Mouse (Mus musculus) stomach, embryonic 16.5 days (tissue): ENCODE data around the gene Nrbf2. TPM values are rescaled to one million over a fixed set of nuclear protein-coding genes. Genes with fewer than 3 reads are reported as not detected.
A peak's percentile ranks its signal among the peaks of the same experiment; 100 is the strongest.

ENCODE experiments used
- ATAC-seq: fragments of 200-750 bp; cut with Nextera tagmentation; 2 replicates; pipeline ENCODE4 v1.8.0; 2017; ENCODE audit warnings: moderate number of reproducible peaks, moderate TSS enrichment; ENCODE audit not compliant: insufficient read depth, low FRiP score
- H3K27ac ChIP-seq: fragments of 300-500 bp; sonication (generic); 2 replicates; pipeline ENCODE4 v1.5.1; 2014; ENCODE audit warnings: low read length
- H3K27me3 ChIP-seq: fragments of 300-500 bp; sonication (generic); 2 replicates; pipeline ENCODE4 v1.6.1; 2014; ENCODE audit warnings: low read length, control low read depth, mixed read lengths; ENCODE audit not compliant: control insufficient read depth, insufficient read depth
- H3K36me3 ChIP-seq: fragments of 300-500 bp; sonication (generic); 2 replicates; pipeline ENCODE4 v1.6.1; 2014; ENCODE audit warnings: low read length; ENCODE audit not compliant: control insufficient read depth, insufficient read depth
- H3K4me1 ChIP-seq: fragments of 300-500 bp; sonication (generic); 2 replicates; pipeline ENCODE4 v1.6.1; 2014; ENCODE audit warnings: low read length, control low read depth, mixed read lengths; ENCODE audit not compliant: control insufficient read depth, insufficient read depth
- H3K4me2 ChIP-seq: fragments of 300-500 bp; sonication (generic); 2 replicates; pipeline ENCODE4 v1.6.1; 2014; ENCODE audit warnings: low read depth, low read length, mixed read lengths
- H3K4me3 ChIP-seq: fragments of 300-500 bp; sonication (generic); replicated peaks from 2 replicates; pipeline ENCODE4 v1.5.1; 2014; ENCODE audit warnings: mild to moderate bottlenecking, low read length
- H3K9ac ChIP-seq: fragments of 300-500 bp; sonication (generic); 2 replicates; pipeline ENCODE4 v1.6.1; 2014; ENCODE audit warnings: low read length
- H3K9me3 ChIP-seq: fragments of 300-500 bp; sonication (generic); replicated peaks from 2 replicates; pipeline ENCODE4 v1.6.1; 2016; ENCODE audit warnings: low read length, control low read depth; ENCODE audit not compliant: control insufficient read depth
- WGBS: fragments of 180-500 bp; shearing (Covaris S2); extraction: QIAGEN DNeasy Blood & Tissue Kit; methylation state at CpG from one replicate; pipeline ENCODE4 v1.1.7; 2014; 5-methylcytosine and 5-hydroxymethylcytosine counted together
- polyA plus RNA-seq: library from polyadenylated mRNA; unstranded; fragments of >200 nt; fragmentation: Nextera tagmentation; extraction: Ambion mirVana; gene quantifications from 2 replicates; pipeline ENCODE4 v1.2.1, GENCODE M21; 2015

The Nrbf2 gene
- polyA plus RNA-seq, 1 experiment from 2014 or later = 37.6 TPM

DNA sequence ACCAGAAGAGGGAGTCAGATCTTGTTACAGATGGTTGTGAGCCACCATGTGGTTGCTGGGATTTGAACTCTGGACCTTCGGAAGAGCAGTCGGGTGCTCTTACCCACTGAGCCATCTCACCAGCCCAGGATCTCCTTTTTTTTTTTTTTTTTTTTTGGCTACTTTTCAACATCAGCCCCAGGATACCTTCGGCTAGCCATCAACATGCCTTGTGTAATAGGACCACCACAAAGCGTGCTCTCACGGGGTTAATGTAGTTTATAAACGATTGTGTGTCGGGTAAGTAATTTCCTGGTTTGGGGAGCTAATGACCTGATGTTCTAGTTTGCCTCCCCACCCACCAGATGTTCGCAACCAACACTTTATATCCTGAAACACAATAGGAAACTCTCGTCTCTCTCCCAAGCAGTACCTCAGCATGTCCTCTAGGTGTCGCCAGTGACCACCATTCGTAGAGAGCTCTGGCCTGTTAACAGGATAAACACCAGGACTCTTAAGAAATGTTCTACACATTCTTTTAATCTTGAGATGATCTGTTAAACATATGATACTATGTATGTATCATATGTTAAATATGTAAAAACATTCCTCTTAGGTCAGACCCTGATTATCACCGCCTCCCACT, 29.8 kb upstream of the Nrbf2 start:
- 11% methylated on average over 12 of the region's 12 CpGs for WGBS

DNA sequence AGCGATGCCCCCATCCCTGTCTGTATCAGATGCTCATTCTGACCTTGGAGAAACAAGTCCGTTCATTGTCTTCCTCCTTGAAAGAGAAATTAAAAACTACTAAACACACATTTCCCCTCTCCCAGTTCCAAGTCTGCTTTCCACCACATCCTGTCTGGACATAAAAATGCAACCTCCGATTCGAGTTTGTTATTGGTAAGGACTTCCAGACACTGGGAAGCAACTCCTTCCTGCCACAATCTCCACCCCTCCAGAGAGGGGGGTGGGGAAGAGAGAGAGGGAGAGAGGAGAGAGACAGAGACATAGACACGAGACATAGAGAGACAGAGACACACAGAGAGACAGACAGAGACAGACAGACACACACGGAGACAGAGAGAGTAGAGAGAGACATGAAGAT, 27.4 kb upstream of the Nrbf2 start:
- Histone ChIP-seq H3K4me3 (no peak overlapping the region), H3K4me1 (no peaks in the 10 kb centered on the region), H3K27ac (peak overlapping the region; percentile 27; the same call in 1 of the 2 replicates), H3K9ac (no peak overlapping the region; the same call in 1 of the 2 replicates), H3K36me3 (no peaks in the 10 kb centered on the region), H3K4me2 (no peak overlapping the region), H3K27me3 (no peaks in the 10 kb centered on the region), H3K9me3 (no peaks in the 10 kb centered on the region)
- WGBS = 55% methylated on average over 6 of the region's 6 CpGs
- ATAC-seq = no peak

More for the DNA sequence above, 29.8 kb upstream of the Nrbf2 start:
- Histone ChIP-seq H3K4me1 (no peaks in the 10 kb centered on the region), H3K27me3 (no peaks in the 10 kb centered on the region), H3K27ac (no peak overlapping the region), H3K9me3 (no peaks in the 10 kb centered on the region), H3K9ac (no peak overlapping the region), H3K36me3 (no peaks in the 10 kb centered on the region), H3K4me2 (no peak overlapping the region), H3K4me3 (no peak overlapping the region)
- ATAC-seq = no peak

GRCm38 (mm10) chr10:67311277-67311959, 26.3 kb upstream of the Nrbf2 start:
- Histone ChIP-seq H3K4me1 (no peaks in the 10 kb centered on the region), H3K9me3 (no peaks in the 10 kb centered on the region), H3K27me3 (no peaks in the 10 kb centered on the region), H3K4me3 (no peak overlapping the region), H3K4me2 (no peak overlapping the region), H3K27ac (no peak overlapping the region), H3K9ac (no peak overlapping the region), H3K36me3 (no peaks in the 10 kb centered on the region)
- ATAC-seq = peak; percentile 71; the same call in 1 of the 2 replicates
- 26% methylated on average over 9 of the region's 9 CpGs for WGBS

DNA sequence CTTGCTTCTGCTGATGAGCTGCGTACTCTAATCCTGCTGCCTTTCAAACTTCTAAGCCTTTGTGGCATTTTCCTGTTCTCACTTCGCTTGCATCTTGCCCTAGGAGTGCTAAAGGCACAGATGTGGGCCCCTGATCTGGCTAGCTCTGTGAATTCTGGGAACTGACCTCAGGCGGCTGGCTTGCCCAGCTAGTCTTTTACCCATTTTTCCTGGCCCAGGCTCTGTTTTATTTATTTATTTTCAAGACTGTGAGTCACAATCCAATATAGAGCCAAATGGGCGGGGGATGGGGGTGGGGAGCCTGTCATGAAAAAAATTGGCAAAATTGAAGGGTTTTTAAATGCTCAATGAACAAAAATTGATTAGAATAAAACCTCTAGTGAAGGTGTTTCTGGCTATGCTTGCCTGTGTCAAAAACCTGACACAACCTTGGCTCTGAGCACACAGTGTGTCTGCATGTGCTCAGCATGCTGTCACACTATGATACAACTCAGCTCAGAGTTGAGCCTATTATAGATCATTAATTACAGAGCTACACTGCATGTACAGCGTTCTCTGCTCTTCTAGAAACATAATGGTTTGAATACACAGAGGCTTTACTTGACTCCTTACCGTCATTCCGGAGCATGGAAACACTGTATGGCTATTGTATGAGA, 24.5 kb upstream of the Nrbf2 start:
- H3K27ac ChIP-seq = no peak overlapping the region
- H3K36me3 ChIP-seq = no peaks in the 10 kb centered on the region
- H3K9ac ChIP-seq = no peak overlapping the region
- no peaks in the 10 kb centered on the region for H3K4me1 ChIP-seq
- 68% methylated on average over 7 of the region's 7 CpGs for WGBS
- no peaks in the 10 kb centered on the region for H3K9me3 ChIP-seq
- ATAC-seq = no peak
- no peak overlapping the region for H3K4me3 ChIP-seq
- no peak overlapping the region for H3K4me2 ChIP-seq
- no peaks in the 10 kb centered on the region for H3K27me3 ChIP-seq

GRCm38 (mm10) chr10:67302340-67302739, 17.2 kb upstream of the Nrbf2 start:
- H3K4me3 ChIP-seq = no peak overlapping the region
- H3K9me3 ChIP-seq = no peaks in the 10 kb centered on the region
- H3K4me2 ChIP-seq = no peak overlapping the region
- H3K27me3 ChIP-seq = no peaks in the 10 kb centered on the region
- no peaks in the 10 kb centered on the region for H3K4me1 ChIP-seq
- no peak overlapping the region for H3K27ac ChIP-seq
- no peak overlapping the region for H3K9ac ChIP-seq
- H3K36me3 ChIP-seq = no peaks in the 10 kb centered on the region
- ATAC-seq = no peak
- 37% methylated on average over 2 of the region's 2 CpGs for WGBS

GRCm38 (mm10) chr10:67301046-67301445, 15.9 kb upstream of the Nrbf2 start:
- H3K4me3 ChIP-seq = no peak overlapping the region
- no peaks in the 10 kb centered on the region for H3K36me3 ChIP-seq
- no peak overlapping the region for H3K4me2 ChIP-seq
- no peaks in the 10 kb centered on the region for H3K9me3 ChIP-seq
- H3K9ac ChIP-seq = no peak overlapping the region
- ATAC-seq = no peak
- H3K27ac ChIP-seq = no peak overlapping the region
- H3K4me1 ChIP-seq = no peaks in the 10 kb centered on the region
- WGBS = 91% methylated on average over 6 of the region's 6 CpGs
- H3K27me3 ChIP-seq = no peaks in the 10 kb centered on the region

DNA sequence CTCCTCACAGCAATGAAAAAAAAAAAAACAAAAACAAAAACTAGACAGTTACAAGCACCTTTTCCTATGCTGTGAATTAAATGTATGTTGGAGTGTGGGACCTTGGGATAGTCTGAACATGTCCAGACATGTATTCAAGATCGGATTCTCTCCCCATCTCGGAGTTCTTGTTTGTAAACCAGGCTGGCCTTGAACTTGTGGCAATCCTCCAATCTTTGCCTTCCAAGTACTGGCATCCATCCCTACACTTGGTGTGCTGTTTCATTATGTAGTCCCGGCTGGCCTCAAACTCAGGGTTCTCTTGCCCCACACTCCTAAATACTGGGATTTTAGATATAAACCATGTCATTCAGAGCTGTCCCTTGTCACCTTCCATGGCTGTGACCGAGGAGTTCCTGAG, 14.2 kb upstream of the Nrbf2 start:
- H3K4me2 ChIP-seq = no peak overlapping the region
- H3K9me3 ChIP-seq = no peaks in the 10 kb centered on the region
- no peaks in the 10 kb centered on the region for H3K4me1 ChIP-seq
- no peak for ATAC-seq
- no peak overlapping the region for H3K27ac ChIP-seq
- no peaks in the 10 kb centered on the region for H3K36me3 ChIP-seq
- H3K27me3 ChIP-seq = no peaks in the 10 kb centered on the region
- no peak overlapping the region for H3K9ac ChIP-seq
- WGBS = 71% methylated on average over 4 of the region's 4 CpGs
- H3K4me3 ChIP-seq = no peak overlapping the region

- Histone ChIP-seq H3K9me3 (no peaks in the 10 kb centered on the region), H3K27me3 (no peaks in the 10 kb centered on the region), H3K36me3 (no peaks in the 10 kb centered on the region), H3K27ac (no peak overlapping the region), H3K9ac (no peak overlapping the region), H3K4me2 (no peak overlapping the region), H3K4me1 (no peaks in the 10 kb centered on the region), H3K4me3 (no peak overlapping the region)
- no peak for ATAC-seq
- WGBS = 54% methylated on average over 5 of the region's 5 CpGs
Measured at GRCm38 (mm10) chr10:67298856-67299255, 13.8 kb upstream of the Nrbf2 start.

DNA sequence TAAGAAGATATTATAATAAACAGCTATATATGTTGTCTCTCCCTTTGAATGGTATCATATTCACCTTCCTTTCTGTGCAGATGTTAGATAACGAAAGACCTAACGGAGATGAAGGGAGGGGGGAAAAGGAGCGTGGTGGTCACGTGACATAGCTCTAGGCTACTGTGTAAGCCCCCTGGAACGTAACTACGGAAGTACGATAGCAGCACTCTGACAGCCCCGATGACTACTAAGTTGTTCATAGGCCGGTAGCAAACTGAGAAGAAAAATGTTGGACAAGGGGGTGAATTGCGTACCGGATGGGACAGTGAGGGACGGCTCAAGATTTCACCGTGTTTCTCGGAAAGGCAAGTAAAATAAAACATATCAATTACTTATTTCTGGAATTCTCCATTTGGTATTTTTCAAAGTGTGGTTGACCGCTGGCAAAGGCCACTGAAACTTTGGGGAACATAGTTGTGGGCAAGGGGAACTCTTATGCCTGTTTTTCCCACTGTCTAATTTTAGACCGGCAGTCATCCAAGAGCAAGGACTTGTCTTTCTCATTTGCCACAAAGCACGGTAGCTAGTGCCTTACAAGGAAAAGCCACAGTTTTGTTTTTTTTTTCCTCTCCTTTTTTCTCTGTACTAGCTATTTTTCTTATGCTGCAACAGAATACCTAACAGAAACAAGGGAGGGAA, 12.2 kb upstream of the Nrbf2 start:
- ATAC-seq = no peak
- H3K27me3 ChIP-seq = no peaks in the 10 kb centered on the region
- WGBS = 88% methylated on average over 17 of the region's 17 CpGs
- H3K4me3 ChIP-seq = no peak overlapping the region
- no peak overlapping the region for H3K4me2 ChIP-seq
- no peaks in the 10 kb centered on the region for H3K9me3 ChIP-seq
- H3K4me1 ChIP-seq = no peaks in the 10 kb centered on the region
- no peak overlapping the region for H3K27ac ChIP-seq
- H3K9ac ChIP-seq = no peak overlapping the region
- no peaks in the 10 kb centered on the region for H3K36me3 ChIP-seq
